Mouse (Mus musculus) myocyte (in vitro differentiated cells): ENCODE data around the gene Wdr64.

ENCODE experiments used
- CEBPB ChIP-seq: IDR thresholded peaks from 2 replicates; pipeline ENCODE4 v1.6.1; 2011; ENCODE audit warnings: mild to moderate bottlenecking, moderate library complexity; ENCODE audit not compliant: poor library complexity, insufficient read depth, severe bottlenecking
- E2F4 ChIP-seq: IDR thresholded peaks from one replicate; pipeline ENCODE4 v1.6.1; 2011; ENCODE audit warnings: mild to moderate bottlenecking, control low read depth, moderate library complexity; ENCODE audit not compliant: insufficient read depth
- MAX ChIP-seq: IDR thresholded peaks from one replicate; pipeline ENCODE4 v1.6.1; 2011; ENCODE audit warnings: low read depth, mild to moderate bottlenecking, control low read depth
- MYOD1 ChIP-seq, 3 experiments: IDR thresholded peaks; one replicate each; pipeline ENCODE4 v1.6.1; 2011; ENCODE audit warnings: control low read depth in 2 of 3, low read depth in 2 of 3, mild to moderate bottlenecking in 2 of 3, moderate library complexity in 1 of 3; ENCODE audit not compliant: insufficient read length in 2 of 3, control insufficient read depth in 1 of 3
- POLR2A ChIP-seq: IDR thresholded peaks from one replicate; pipeline ENCODE4 v1.6.1; 2011; ENCODE audit warnings: low read depth, mild to moderate bottlenecking, control low read depth, moderate library complexity; ENCODE audit not compliant: insufficient read length
- POLR2AphosphoS2 ChIP-seq: IDR thresholded peaks from one replicate; pipeline ENCODE4 v1.6.1; 2011; ENCODE audit warnings: low read depth, control low read depth; ENCODE audit not compliant: insufficient read length
- USF1 ChIP-seq: IDR thresholded peaks from one replicate; pipeline ENCODE4 v1.6.1; 2011; ENCODE audit warnings: low read depth, mild to moderate bottlenecking, control low read depth, moderate library complexity

GRCm38 (mm10) chr1:175668666-175669405 is 29.6 kb upstream of the Wdr64 start:
- no peak for TF ChIP-seq CEBPB
- TF ChIP-seq MAX, result no peak
- TF ChIP-seq E2F4, result no peak
- no peak for TF ChIP-seq MYOD1 (IDR thresholded peaks at IDR 0.05; ENCODE audit: control insufficient read depth in 1 of 3, insufficient read length in 2 of 3, low read depth in 2 of 3)
- no peak for TF ChIP-seq POLR2A
- TF ChIP-seq USF1, result no peak
- TF ChIP-seq POLR2AphosphoS2, result no peak
